Mouse (Mus musculus) megakaryocyte, embryonic 14.5 days (primary cell): Measurements from ENCODE around the gene Gpx7.

Experiments used
- FLI1 ChIP-seq: IDR thresholded peaks from 2 replicates; pipeline ENCODE4 v1.6.1; 2012; ENCODE audit warnings: low read length, inconsistent platforms, mixed read lengths
- GATA1 ChIP-seq: IDR thresholded peaks from 3 replicates; pipeline ENCODE4 v1.6.1; 2012; ENCODE audit warnings: mixed read lengths, low read length, inconsistent platforms, borderline replicate concordance

DNA sequence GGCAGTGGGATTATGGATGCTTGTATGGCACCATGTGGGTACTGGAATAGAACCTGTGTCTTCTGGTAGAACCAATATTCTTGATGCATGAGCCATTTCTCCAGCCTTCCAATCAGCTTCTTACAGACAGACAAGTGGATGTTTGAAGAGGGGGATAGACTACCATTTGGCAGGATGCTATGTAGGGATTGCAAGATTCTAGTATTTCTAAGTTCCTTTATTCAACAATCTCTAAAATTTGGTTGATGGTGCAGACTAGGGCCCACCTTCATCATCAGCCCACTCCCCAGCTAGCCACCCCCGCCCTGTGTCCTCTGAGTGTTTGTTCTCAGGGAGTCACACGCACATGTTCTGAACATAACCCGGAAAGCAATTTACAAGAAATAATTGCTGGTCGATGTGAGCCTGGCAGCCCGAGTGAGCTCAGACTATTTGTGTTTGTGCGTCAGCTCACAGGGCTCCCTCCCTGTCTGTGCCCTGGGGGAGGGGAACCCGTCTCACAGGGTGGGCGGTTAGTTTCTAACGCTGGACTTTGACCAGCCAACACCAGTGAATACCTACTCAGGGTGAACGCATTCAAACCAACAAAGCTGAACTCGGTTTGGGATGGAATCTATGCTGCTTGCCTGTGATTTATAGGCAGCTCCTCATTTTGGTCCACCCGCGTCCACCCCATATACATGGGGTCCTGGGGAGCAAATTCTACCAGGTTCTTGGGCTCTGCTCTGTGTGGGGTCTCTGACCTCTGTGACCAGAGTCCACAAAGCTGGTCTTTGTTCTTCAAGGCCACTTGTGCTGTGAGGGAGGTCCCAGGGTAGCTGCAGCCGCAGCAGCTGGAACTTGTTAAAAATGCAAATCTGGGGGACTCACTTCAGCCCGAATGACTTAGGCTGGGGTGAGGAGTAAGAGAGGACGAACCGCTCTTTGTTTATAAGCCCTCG lies 44.2 kb downstream of the Gpx7 start:
- TF ChIP-seq GATA1 (no peak), FLI1 (no peak)
